Mouse (Mus musculus) heart, embryonic 11.5 days (tissue): Measurements from ENCODE around the gene E030018B13Rik. TPM values are rescaled to one million over a fixed set of nuclear protein-coding genes. Genes with fewer than 3 reads are reported as not detected.
A peak's percentile ranks its signal among the peaks of the same experiment; 100 is the strongest.

Experiments
- ATAC-seq: fragments of 200-750 bp; cut with Nextera tagmentation; replicated peaks from 2 replicates; pipeline ENCODE4 v1.8.0; 2017; ENCODE audit warnings: moderate library complexity; ENCODE audit not compliant: insufficient number of reproducible peaks, low FRiP score, low TSS enrichment
- H3K27ac ChIP-seq: fragments of 300-500 bp; sonication (generic); 2 replicates; pipeline ENCODE4 v1.5.1; 2014; ENCODE audit warnings: mild to moderate bottlenecking, low read depth, low read length
- H3K27me3 ChIP-seq: fragments of 300-500 bp; sonication (generic); 2 replicates; pipeline ENCODE4 v1.6.1; 2014; ENCODE audit warnings: mild to moderate bottlenecking, low read length, mixed read lengths; ENCODE audit not compliant: control insufficient read depth, insufficient read depth
- H3K36me3 ChIP-seq: fragments of 300-500 bp; sonication (generic); 2 replicates; pipeline ENCODE4 v1.6.1; 2014; ENCODE audit warnings: mild to moderate bottlenecking, low read length, moderate library complexity, mixed read lengths; ENCODE audit not compliant: control insufficient read depth, insufficient read depth
- H3K4me1 ChIP-seq: fragments of 300-500 bp; sonication (generic); 2 replicates; pipeline ENCODE4 v1.6.1; 2014; ENCODE audit warnings: low read length; ENCODE audit not compliant: control insufficient read depth, insufficient read depth
- H3K4me2 ChIP-seq: fragments of 300-500 bp; sonication (generic); 2 replicates; pipeline ENCODE4 v1.6.1; 2014; ENCODE audit warnings: mild to moderate bottlenecking, moderate library complexity
- H3K4me3 ChIP-seq: fragments of 300-500 bp; sonication (generic); 2 replicates; pipeline ENCODE4 v1.5.1; 2014; ENCODE audit warnings: low read depth, low read length
- H3K9ac ChIP-seq: fragments of 300-500 bp; sonication (generic); 2 replicates; pipeline ENCODE4 v1.6.1; 2014; ENCODE audit warnings: mild to moderate bottlenecking, low read depth, low read length, moderate library complexity
- H3K9me3 ChIP-seq: fragments of 300-500 bp; sonication (generic); replicated peaks from 2 replicates; pipeline ENCODE4 v1.6.1; 2016; ENCODE audit warnings: low read length; ENCODE audit not compliant: control insufficient read depth
- whole genome bisulfite sequencing: fragments of 180-500 bp; shearing (Covaris S2); extraction: QIAGEN DNeasy Blood & Tissue Kit; methylation state at CpG from one replicate; pipeline ENCODE4 v1.1.7; 2014; ENCODE audit not compliant: insufficient replicate concordance; 5-methylcytosine and 5-hydroxymethylcytosine counted together
- polyA plus RNA-seq: library from polyadenylated mRNA; unstranded; fragments of >200 nt; fragmentation: Nextera tagmentation; extraction: Ambion mirVana; gene quantifications from 2 replicates; pipeline ENCODE4 v1.2.1, GENCODE M21; 2014

E030018B13Rik gene
- polyA plus RNA-seq, 1 experiment from 2014 or later = not detected

- no peaks in the 10 kb centered on the region for H3K27me3 ChIP-seq
- no peak overlapping the region for H3K27ac ChIP-seq
- H3K36me3 ChIP-seq = 0 out of 2 replicates have a peak, but pooled peaks cover 2% of the 10 kb centered on the region
- no peak for ATAC-seq
- no peaks in the 10 kb centered on the region for H3K9me3 ChIP-seq
- no peak overlapping the region for H3K4me3 ChIP-seq
- peaks cover 11% of the 10 kb centered on the region for H3K4me1 ChIP-seq
- no peak overlapping the region for H3K4me2 ChIP-seq
- 50% methylated on average over 4 of the region's 4 CpGs for WGBS
- H3K9ac ChIP-seq = no peak overlapping the region
These were observed 22.0 kb upstream of the E030018B13Rik start for GRCm38 (mm10) chr7:63894662-63895061.

GRCm38 (mm10) chr7:63895223-63895622 is 21.4 kb upstream of the E030018B13Rik start:
- Histone ChIP-seq H3K9ac (no peak overlapping the region), H3K36me3 (0 out of 2 replicates have a peak, but pooled peaks cover under 1% of the 10 kb centered on the region), H3K4me3 (no peak overlapping the region), H3K4me2 (no peak overlapping the region), H3K27ac (no peak overlapping the region), H3K27me3 (no peaks in the 10 kb centered on the region), H3K9me3 (no peaks in the 10 kb centered on the region), H3K4me1 (peaks cover 9% of the 10 kb centered on the region)
- WGBS = 80% methylated on average over 3 of the region's 3 CpGs
- no peak for ATAC-seq

GRCm38 (mm10) chr7:63896276-63896967 is 20.2 kb upstream of the E030018B13Rik start:
- no peaks in the 10 kb centered on the region for H3K36me3 ChIP-seq
- H3K4me2 ChIP-seq = peak overlapping the region; percentile 78
- no peaks in the 10 kb centered on the region for H3K9me3 ChIP-seq
- H3K4me1 ChIP-seq = peaks cover 9% of the 10 kb centered on the region
- 16% methylated on average over 17 of the region's 17 CpGs for WGBS
- H3K27me3 ChIP-seq = no peaks in the 10 kb centered on the region
- ATAC-seq = peak; percentile 50
- peak overlapping the region; percentile 37 for H3K4me3 ChIP-seq
- H3K9ac ChIP-seq = peak overlapping the region; percentile 66
- H3K27ac ChIP-seq = no peak overlapping the region

- Histone ChIP-seq H3K4me1 (peaks cover 9% of the 10 kb centered on the region), H3K9me3 (no peaks in the 10 kb centered on the region), H3K27ac (0 out of 2 replicates have a peak overlapping the region, but pooled peaks have one; percentile 24), H3K36me3 (no peaks in the 10 kb centered on the region), H3K4me3 (peak overlapping the region; percentile 37), H3K27me3 (no peaks in the 10 kb centered on the region), H3K9ac (peak overlapping the region; percentile 66), H3K4me2 (peak overlapping the region; percentile 78)
- under 1% methylated on average over 22 of the region's 22 CpGs for WGBS
- ATAC-seq = peak; percentile 75
These were observed 19.6 kb upstream of the E030018B13Rik start for GRCm38 (mm10) chr7:63896968-63897468.

- Histone ChIP-seq H3K4me3 (peak overlapping the region; percentile 37; the same call in 1 of the 2 replicates), H3K4me2 (peak overlapping the region; percentile 78), H3K9ac (0 out of 2 replicates have a peak overlapping the region, but pooled peaks have one; percentile 66), H3K27ac (no peak overlapping the region), H3K9me3 (no peaks in the 10 kb centered on the region), H3K36me3 (no peaks in the 10 kb centered on the region), H3K27me3 (no peaks in the 10 kb centered on the region), H3K4me1 (peaks cover 9% of the 10 kb centered on the region)
- ATAC-seq = no peak
- WGBS = 35% methylated on average over 3 of the region's 3 CpGs
These were observed 19.0 kb upstream of the E030018B13Rik start for GRCm38 (mm10) chr7:63897655-63898054.

GRCm38 (mm10) chr7:63898201-63898600 is 18.5 kb upstream of the E030018B13Rik start:
- H3K36me3 ChIP-seq = no peaks in the 10 kb centered on the region
- H3K9me3 ChIP-seq = no peaks in the 10 kb centered on the region
- 86% methylated on average over 6 of the region's 6 CpGs for WGBS
- peaks cover 13% of the 10 kb centered on the region for H3K4me1 ChIP-seq
- H3K27me3 ChIP-seq = no peaks in the 10 kb centered on the region
- no peak overlapping the region for H3K4me3 ChIP-seq
- H3K4me2 ChIP-seq = no peak overlapping the region
- no peak for ATAC-seq
- H3K27ac ChIP-seq = no peak overlapping the region
- H3K9ac ChIP-seq = no peak overlapping the region

GRCm38 (mm10) chr7:63899925-63900324 is 16.7 kb upstream of the E030018B13Rik start:
- Histone ChIP-seq H3K27ac (no peak overlapping the region), H3K4me3 (no peak overlapping the region), H3K4me2 (no peak overlapping the region), H3K9ac (no peak overlapping the region), H3K4me1 (peaks cover 15% of the 10 kb centered on the region), H3K27me3 (no peaks in the 10 kb centered on the region), H3K36me3 (no peaks in the 10 kb centered on the region), H3K9me3 (no peaks in the 10 kb centered on the region)
- WGBS = 92% methylated on average over 8 of the region's 8 CpGs
- ATAC-seq = no peak

- ATAC-seq = no peak
- WGBS = 87% methylated on average over 2 of the region's 2 CpGs
- peaks cover 17% of the 10 kb centered on the region for H3K4me1 ChIP-seq
- no peak overlapping the region for H3K27ac ChIP-seq
- H3K4me2 ChIP-seq = no peak overlapping the region
- no peaks in the 10 kb centered on the region for H3K9me3 ChIP-seq
- no peaks in the 10 kb centered on the region for H3K36me3 ChIP-seq
- no peak overlapping the region for H3K4me3 ChIP-seq
- no peak overlapping the region for H3K9ac ChIP-seq
- no peaks in the 10 kb centered on the region for H3K27me3 ChIP-seq
These were observed 16.2 kb upstream of the E030018B13Rik start for GRCm38 (mm10) chr7:63900411-63900810.

- 74% methylated on average over 11 of the region's 11 CpGs for whole genome bisulfite sequencing
- no peaks in the 10 kb centered on the region for H3K36me3 ChIP-seq
- no peak overlapping the region for H3K4me3 ChIP-seq
- no peaks in the 10 kb centered on the region for H3K9me3 ChIP-seq
- peaks cover 22% of the 10 kb centered on the region for H3K4me1 ChIP-seq
- no peak for ATAC-seq
- no peak overlapping the region for H3K27ac ChIP-seq
- no peaks in the 10 kb centered on the region for H3K27me3 ChIP-seq
- H3K9ac ChIP-seq = no peak overlapping the region
- H3K4me2 ChIP-seq = no peak overlapping the region
These were observed 15.3 kb upstream of the E030018B13Rik start for GRCm38 (mm10) chr7:63901346-63901745.
